Mouse (Mus musculus) MEL (cell line): ENCODE results near the gene Alox12e. TPM values are rescaled to one million over a fixed set of nuclear protein-coding genes. Genes with fewer than 3 reads are reported as not detected.

ENCODE experiments used
- DNase-seq: peaks from one replicate; pipeline ENCODE4 v3.0.0; 2011; ENCODE audit warnings: low read depth, low spot score
- H3K27ac ChIP-seq: 2 replicates; pipeline ENCODE4 v1.5.1; 2012; ENCODE audit warnings: low read depth, mild to moderate bottlenecking, control low read depth, low read length, moderate library complexity; ENCODE audit not compliant: control insufficient read depth
- H3K27me3 ChIP-seq, 2 experiments: fragments of 150-350 bp in 1 of 2; sonication (generic) in 1 of 2; 2 replicates each; pipeline ENCODE4 v1.6.1; 2012; ENCODE audit warnings: low read length in 2 of 2, mild to moderate bottlenecking in 2 of 2, improper control_type of control experiment in 1 of 2, moderate library complexity in 1 of 2; ENCODE audit not compliant: insufficient read depth in 2 of 2, control insufficient read depth in 1 of 2
- H3K36me3 ChIP-seq, 2 experiments: 2 replicates each; pipeline ENCODE4 v1.6.1; 2012 to 2014; ENCODE audit warnings: low read length in 2 of 2, improper control_type of control experiment in 1 of 2, inconsistent platforms in 1 of 2, mild to moderate bottlenecking in 1 of 2; ENCODE audit not compliant: insufficient read depth in 2 of 2, control insufficient read depth in 1 of 2
- H3K4me1 ChIP-seq, 2 experiments: fragments of 150-350 bp in 1 of 2; sonication (generic) in 1 of 2; 2 replicates each; pipeline ENCODE4 v1.6.1; 2012; ENCODE audit warnings: low read length in 2 of 2, improper control_type of control experiment in 1 of 2, mild to moderate bottlenecking in 1 of 2; ENCODE audit not compliant: insufficient read depth in 2 of 2, control insufficient read depth in 1 of 2
- H3K4me3 ChIP-seq, 2 experiments: fragments of 150-350 bp in 1 of 2; sonication (generic) in 1 of 2; 2 replicates each; pipeline ENCODE4 v1.5.1; 2012; ENCODE audit warnings: low read depth in 2 of 2, low read length in 2 of 2, mild to moderate bottlenecking in 2 of 2, moderate library complexity in 2 of 2, control low read depth in 1 of 2, improper control_type of control experiment in 1 of 2; ENCODE audit not compliant: control insufficient read depth in 1 of 2, insufficient read depth in 1 of 2
- H3K79me2 ChIP-seq: 2 replicates; pipeline ENCODE4 v1.6.1; 2012; ENCODE audit warnings: mild to moderate bottlenecking, low read length, moderate library complexity; ENCODE audit not compliant: control insufficient read depth, poor library complexity, insufficient read depth
- H3K9ac ChIP-seq: 2 replicates; pipeline ENCODE4 v1.6.1; 2012; ENCODE audit warnings: low read depth, mild to moderate bottlenecking, control low read depth, low read length, moderate library complexity; ENCODE audit not compliant: control insufficient read depth, poor library complexity, severe bottlenecking
- H3K9me3 ChIP-seq: fragments of 150-350 bp; sonication (generic); replicated peaks from 2 replicates; pipeline ENCODE4 v1.6.1; 2012; ENCODE audit warnings: mild to moderate bottlenecking, low read length, improper control_type of control experiment, moderate library complexity; ENCODE audit not compliant: insufficient read depth
- BHLHE40 ChIP-seq: IDR thresholded peaks from 2 replicates; pipeline ENCODE4 v1.6.1; 2012; ENCODE audit warnings: low read depth, mild to moderate bottlenecking, inconsistent platforms, low read length, improper control_type of control experiment, borderline replicate concordance
- CHD2 ChIP-seq: IDR thresholded peaks from 2 replicates; pipeline ENCODE4 v1.6.1; 2011; ENCODE audit warnings: low read length, improper control_type of control experiment
- ELF1 ChIP-seq: IDR thresholded peaks from 2 replicates; pipeline ENCODE4 v1.6.1; 2014; ENCODE audit warnings: low read depth, mild to moderate bottlenecking, inconsistent platforms, low read length, improper control_type of control experiment, moderate library complexity
- EP300 ChIP-seq, 2 experiments: IDR thresholded peaks; 2 replicates each; pipeline ENCODE4 v1.6.1; 2011; ENCODE audit warnings: improper control_type of control experiment in 2 of 2, low read length in 2 of 2, low read depth in 1 of 2, mild to moderate bottlenecking in 1 of 2
- GATA1 ChIP-seq: IDR thresholded peaks from 2 replicates; pipeline ENCODE4 v1.6.1; 2011; ENCODE audit warnings: low read depth, low read length, improper control_type of control experiment
- HCFC1 ChIP-seq: IDR thresholded peaks from 2 replicates; pipeline ENCODE4 v1.6.1; 2012; ENCODE audit warnings: low read depth, mild to moderate bottlenecking, inconsistent platforms, low read length, improper control_type of control experiment, moderate library complexity
- MAX ChIP-seq: IDR thresholded peaks from 2 replicates; pipeline ENCODE4 v1.6.1; 2011; ENCODE audit warnings: low read length, improper control_type of control experiment
- MXI1 ChIP-seq: IDR thresholded peaks from 2 replicates; pipeline ENCODE4 v1.6.1; 2011; ENCODE audit warnings: mild to moderate bottlenecking, low read depth, low read length, improper control_type of control experiment
- POLR2AphosphoS2 ChIP-seq: IDR thresholded peaks from 2 replicates; pipeline ENCODE4 v1.6.1; 2011; ENCODE audit warnings: low read length, improper control_type of control experiment
- SIN3A ChIP-seq: IDR thresholded peaks from 2 replicates; pipeline ENCODE4 v1.6.1; 2012; ENCODE audit warnings: low read length, improper control_type of control experiment, inconsistent platforms
- TAL1 ChIP-seq: IDR thresholded peaks from 2 replicates; pipeline ENCODE4 v1.6.1; 2012; ENCODE audit warnings: mild to moderate bottlenecking, inconsistent platforms, low read length, moderate library complexity, mixed read lengths
- TCF12 ChIP-seq: IDR thresholded peaks from 2 replicates; pipeline ENCODE4 v1.6.1; 2014; ENCODE audit warnings: low read depth, mild to moderate bottlenecking, inconsistent platforms, low read length, improper control_type of control experiment, moderate library complexity
- USF2 ChIP-seq, 2 experiments: IDR thresholded peaks; 2 replicates each; pipeline ENCODE4 v1.6.1; 2011 to 2012; ENCODE audit warnings: improper control_type of control experiment in 2 of 2, low read length in 2 of 2, borderline replicate concordance in 1 of 2, inconsistent platforms in 1 of 2, low read depth in 1 of 2, mild to moderate bottlenecking in 1 of 2; ENCODE audit not compliant: insufficient read depth in 1 of 2
- ZC3H11A ChIP-seq: IDR thresholded peaks from 2 replicates; pipeline ENCODE4 v1.6.1; 2012; ENCODE audit warnings: low read depth, mild to moderate bottlenecking, inconsistent platforms, low read length, improper control_type of control experiment
- polyA plus RNA-seq, 2 experiments: library from polyadenylated mRNA; stranded (reverse) in 1 of 2; unstranded in 1 of 2; fragments of >175 nt in 1 of 2; fragments of >200 nt in 1 of 2; gene quantifications; 2 replicates each; pipeline versions ENCODE4 v1.2.1 to v1.2.4; 2012; ENCODE audit warnings: low replicate concordance in 2 of 2, low read depth in 1 of 2; ENCODE audit not compliant: insufficient read length in 2 of 2, insufficient read depth in 1 of 2, missing spikeins in 1 of 2
- total RNA-seq: library from RNA; depleted of rRNA; stranded (reverse); fragments of 300-350 nt; gene quantifications from 2 replicates; pipeline ENCODE4 v1.2.3, GENCODE M21; 2012

Gene Alox12e
- total and polyA plus RNA-seq, 3 experiments: not detected

- Histone ChIP-seq H3K79me2 (no peaks in the 10 kb centered on the region), H3K4me1 (peaks cover 2 to 6% of the 10 kb centered on the region in 2 experiments; a peak in 3 of 4 replicates), H3K9me3 (no peaks in the 10 kb centered on the region), H3K9ac (peak overlapping the region; percentile 4; the same call in 1 of the 2 replicates), H3K36me3 (peaks cover 0 to 8% of the 10 kb centered on the region in 2 experiments; a peak in 2 of 4 replicates), H3K27ac (no peak overlapping the region), H3K4me3 (peak overlapping the region; percentile 4 to 27), H3K27me3 (peaks cover 0 to 5% of the 10 kb centered on the region in 2 experiments; a peak in 3 of 4 replicates)
- TF ChIP-seq MAX: no peak
- peak; percentile 21; the same call in 1 of the 2 replicates for TF ChIP-seq ELF1
- no peak for TF ChIP-seq USF2 (IDR thresholded peaks at IDR 0.05; ENCODE audit: borderline replicate concordance in 1 of 2, insufficient read depth in 1 of 2, low read depth in 1 of 2, low read length in 2 of 2)
- TF ChIP-seq POLR2AphosphoS2: no peak
- peak; percentile 55 for TF ChIP-seq SIN3A
- TF ChIP-seq CHD2: no peak
- TF ChIP-seq EP300 (IDR thresholded peaks at IDR 0.05; ENCODE audit: low read depth in 1 of 2, low read length in 2 of 2): peak; percentile 65 to 83
- no peak for TF ChIP-seq BHLHE40
- TF ChIP-seq MXI1: 0 out of 2 replicates have a peak, but pooled peaks have one; percentile 25
- peak; percentile 41 for TF ChIP-seq TAL1
- TF ChIP-seq ZC3H11A: no peak
- peak; percentile 76 for TF ChIP-seq GATA1
- peak; percentile 78 for TF ChIP-seq TCF12
- peak; percentile 83 for DNase-seq
These were observed 24.5 kb downstream of the Alox12e start for GRCm38 (mm10) chr11:70297836-70298454.

GRCm38 (mm10) chr11:70297405-70297804, 25.0 kb downstream of the Alox12e start:
- no peaks in the 10 kb centered on the region for H3K9me3 ChIP-seq
- peaks cover 0 to 8% of the 10 kb centered on the region in 2 experiments; a peak in 2 of 4 replicates for H3K36me3 ChIP-seq
- H3K4me1 ChIP-seq: peaks cover 2 to 6% of the 10 kb centered on the region in 2 experiments; a peak in 3 of 4 replicates
- 0 out of 2 replicates have a peak overlapping the region, but pooled peaks have one; percentile 0 for H3K9ac ChIP-seq
- no peaks in the 10 kb centered on the region for H3K79me2 ChIP-seq
- TF ChIP-seq HCFC1: no peak
- TF ChIP-seq MXI1: 0 out of 2 replicates have a peak, but pooled peaks have one; percentile 19
- TF ChIP-seq, all 39 proteins: peak for 1
- Histone ChIP-seq H3K4me3 (peak overlapping the region in 1 of 2 experiments; percentile 27; a peak in 3 of 4 replicates), H3K27me3 (peaks cover 0 to 3% of the 10 kb centered on the region in 2 experiments; a peak in 3 of 4 replicates), H3K27ac (no peak overlapping the region)
- no peak for DNase-seq
